In genomic region chr7:45015957-45016612, GRCm38 (mm10) we compare ENCODE assay signal across 8 mouse cellular contexts. TPM values are rescaled to one million over a fixed set of nuclear protein-coding genes. Genes with fewer than 3 reads are reported as not detected.
DNase-seq lines count a peak whose midpoint lies in the region; ATAC-seq and TF ChIP-seq lines count a peak whose summit lies in the region.

Gene Scaf1, minus strand, starts transcription at chr7:45016363.

- in situ Hi-C loops in ES-E14 (cut with MboI; ENCODE audit: low sequenced_read_pairs in 2 of 2, unreplicated experiment in 2 of 2): no loop called here

- H3K4me1 ChIP-seq in ES-E14 (ENCODE audit: control insufficient read depth in 2 of 2, insufficient read depth in 2 of 2, low read length in 2 of 2, poor library complexity in 1 of 2): peaks cover 3 to 15% of the 10 kb centered on the region in 2 experiments; a peak in 3 of 4 replicates
- H3K4me1 ChIP-seq in forebrain, embryonic 15.5 days: peaks cover 37% of the 10 kb centered on the region
- peaks cover 2% of the 10 kb centered on the region; the same call in 1 of the 2 replicates for H3K4me1 ChIP-seq in lung, adult 2 months (ENCODE audit: control insufficient read depth, insufficient read depth, low read length)

- intact Hi-C loops in heart, postnatal 25 days (cut with DNase I): loop anchor here (2.0 kb wide), 1 partner anchor 15 kb away; no protein-coding TSS in a partner anchor

- peak; percentile 99 for DNase-seq in ES-E14 (ENCODE audit: low read depth, low spot score)
- peak; percentile 100 for DNase-seq in cerebellum, adult 11-12 months
- DNase-seq in heart, postnatal 25 days (ENCODE audit: low spot score): peak; percentile 100
- peak; percentile 100 for DNase-seq in layer of hippocampus, adult 18-20 months (ENCODE audit: low spot score in 2 of 2)
- DNase-seq in lung, adult 2 months: peak; percentile 99
- DNase-seq in thymus, adult 18-20 months: peak; percentile 100

- peaks cover 26% of the 10 kb centered on the region for H3K36me3 ChIP-seq in ES-E14 (ENCODE audit: control insufficient read depth, insufficient read depth, low read length, poor library complexity, severe bottlenecking)
- H3K36me3 ChIP-seq in forebrain, embryonic 15.5 days: peaks cover 22% of the 10 kb centered on the region

- peak within 1 kb of the TSS; percentile 86 for H3K4me2 ChIP-seq in forebrain, embryonic 15.5 days (replicated peaks)

- peak within 1 kb of the TSS; percentile 92 for H3K9ac ChIP-seq in ES-E14 (ENCODE audit: insufficient read depth, low read depth, low read length, poor library complexity, severe bottlenecking)
- peak within 1 kb of the TSS; percentile 93 for H3K9ac ChIP-seq in forebrain, embryonic 15.5 days (replicated peaks)

- peak within 1 kb of the TSS; percentile 69 for H3K27ac ChIP-seq in ES-E14 (ENCODE audit: insufficient read depth, low read depth, low read length, poor library complexity, severe bottlenecking)
- peak within 1 kb of the TSS; percentile 81 for H3K27ac ChIP-seq in forebrain, embryonic 15.5 days (replicated peaks)

- WGBS in forebrain, embryonic 15.5 days: under 1% methylated on average over 69 of the region's 69 CpGs
- WGBS in lung, adult 2 months: 1% methylated on average over 69 of the region's 69 CpGs

- peak within 1 kb of the TSS; percentile 93 to 96 for H3K4me3 ChIP-seq in ES-E14 (ENCODE audit: insufficient read depth in 1 of 2, low read depth in 1 of 2, low read length in 2 of 2, poor library complexity in 1 of 2, severe bottlenecking in 1 of 2)
- H3K4me3 ChIP-seq in forebrain, embryonic 15.5 days: peak within 1 kb of the TSS; percentile 84
- peak within 1 kb of the TSS; percentile 74 for H3K4me3 ChIP-seq in lung, adult 2 months (replicated peaks; ENCODE audit: extremely low read depth, low read depth, low read length)

- TF ChIP-seq POLR2A in lung, adult 2 months (IDR thresholded peaks at IDR 0.05; ENCODE audit: borderline replicate concordance, extremely low read depth, low read depth, low read length): peak; percentile 63

- no peaks in the 10 kb centered on the region for H3K9me3 ChIP-seq in ES-E14 (ENCODE audit: control insufficient read depth, insufficient read depth, low read depth, low read length)
- no peaks in the 10 kb centered on the region for H3K9me3 ChIP-seq in forebrain, embryonic 15.5 days

- no peak for TF ChIP-seq CTCF in lung, adult 2 months (IDR thresholded peaks at IDR 0.05; ENCODE audit: insufficient read depth, low read length)

- peak; percentile 95 for ATAC-seq in forebrain, embryonic 15.5 days (replicated peaks)
- peak; percentile 78 for ATAC-seq in neutrophil, adult 5-6 weeks (ENCODE audit: extremely low read depth, insufficient number of reproducible peaks, low FRiP score, poor library complexity, severe bottlenecking)

- H3K27me3 ChIP-seq in forebrain, embryonic 15.5 days: peaks cover 4% of the 10 kb centered on the region

TF ChIP-seq in ES-E14, 5 proteins besides CTCF, POLR2A, EP300 and RAD21:
- TF ChIP-seq HCFC1 (IDR thresholded peaks at IDR 0.05; ENCODE audit: borderline replicate concordance, insufficient read depth, low read length): peak; percentile 97
- TF ChIP-seq ZNF384 (IDR thresholded peaks at IDR 0.05; ENCODE audit: low read depth, low read length): no peak
- TF ChIP-seq MAFK (IDR thresholded peaks at IDR 0.05; ENCODE audit: insufficient read depth, low read depth, low read length): no peak
- no peak for TF ChIP-seq ZC3H11A (IDR thresholded peaks at IDR 0.05; ENCODE audit: borderline replicate concordance, low read depth, low read length)
TF ChIP-seq in ES-E14: peak in this region for 1.

RNA-seq across cellular contexts. Expression of gene Scaf1, which starts in this region (rescaled TPM):
- total RNA-seq in ES-E14 (2012; rRNA removed): 39.0 and 39.2 TPM in 2 replicates
- 42.8 and 47.1 TPM in 2 replicates for polyA plus RNA-seq in forebrain, embryonic 15.5 days (2015; fragmentation: Nextera tagmentation; extraction: Ambion mirVana)
- 10 to 100 TPM; 45.5 to 49.7 TPM for total RNA-seq in heart, postnatal 25 days (2021)
- total RNA-seq in layer of hippocampus, adult 18-20 months (2021): 100 to 1,000 TPM; 159 to 168 TPM
- 76.2 and 76.8 TPM in 2 replicates for polyA plus RNA-seq in lung, adult 2 months (2012; rRNA removed)
- total RNA-seq in neutrophil, adult 5-6 weeks (2017): 35.7 and 39.7 TPM in 2 replicates

Comparison
In these comparisons a context has a peak if more than half of its experiments do, and no peak if none do; other contexts are left out.
1. Peak in every context shown above with its lines: DNase-seq, ATAC-seq, H3K4me3 ChIP-seq and H3K27ac ChIP-seq.